Mouse (Mus musculus) CH12.LX (cell line): ENCODE data around the gene E130311K13Rik. TPM values are rescaled to one million over a fixed set of nuclear protein-coding genes. Genes with fewer than 3 reads are reported as not detected.

Experiments
- DNase-seq: peaks from one replicate; pipeline ENCODE4 v3.0.0-alpha.2; 2013; ENCODE audit errors: extremely low read depth
- H3K27ac ChIP-seq: 2 replicates; pipeline ENCODE4 v1.5.1; 2012; ENCODE audit warnings: low read depth, mild to moderate bottlenecking, control low read depth, moderate library complexity; ENCODE audit not compliant: insufficient read depth
- H3K27me3 ChIP-seq: replicated peaks from 2 replicates; pipeline ENCODE3; 2012; ENCODE audit warnings: inconsistent platforms
- H3K36me3 ChIP-seq, 2 experiments: replicated peaks in 1 of 2; 2 replicates each; pipeline versions ENCODE3 to v1.6.1; 2012; ENCODE audit warnings: inconsistent platforms in 1 of 2, low read length in 1 of 2, mild to moderate bottlenecking in 1 of 2, mixed read lengths in 1 of 2, moderate library complexity in 1 of 2; ENCODE audit not compliant: control insufficient read depth in 1 of 2, insufficient read depth in 1 of 2
- H3K4me1 ChIP-seq, 2 experiments: 2 replicates each; pipeline ENCODE4 v1.6.1; 2012; ENCODE audit warnings: inconsistent platforms in 1 of 2, moderate library complexity in 1 of 2; ENCODE audit not compliant: insufficient read depth in 2 of 2, control insufficient read depth in 1 of 2
- H3K4me2 ChIP-seq: 2 replicates; pipeline ENCODE4 v1.6.1; 2012; ENCODE audit warnings: low read depth, mild to moderate bottlenecking, control low read depth; ENCODE audit not compliant: poor library complexity, insufficient read depth, severe bottlenecking
- H3K4me3 ChIP-seq, 3 experiments: fragments of 150-350 bp in 1 of 3; sonication (generic) in 1 of 3; replicated peaks in 1 of 3; 2 replicates each; pipeline versions ENCODE3 to v1.5.1; 2011 to 2012; ENCODE audit warnings: low read depth in 2 of 3, low read length in 2 of 3, mild to moderate bottlenecking in 2 of 3, moderate library complexity in 2 of 3, control low read depth in 1 of 3, improper control_type of control experiment in 1 of 3, inconsistent platforms in 1 of 3, mixed read lengths in 1 of 3; ENCODE audit not compliant: poor library complexity in 1 of 3
- H3K79me2 ChIP-seq: replicated peaks from 2 replicates; pipeline ENCODE4 v1.6.1; 2012; ENCODE audit warnings: mild to moderate bottlenecking, moderate library complexity; ENCODE audit not compliant: control insufficient read depth, poor library complexity, insufficient read depth, severe bottlenecking; ENCODE audit errors: extremely low read depth
- H3K9ac ChIP-seq: 2 replicates; pipeline ENCODE4 v1.6.1; 2012; ENCODE audit warnings: low read depth, mild to moderate bottlenecking, control low read depth, moderate library complexity; ENCODE audit not compliant: insufficient read depth
- H3K9me3 ChIP-seq: replicated peaks from 2 replicates; pipeline ENCODE3; 2012; ENCODE audit warnings: low read length, inconsistent platforms, mixed read lengths
- CTCF ChIP-seq, 2 experiments: IDR thresholded peaks in 1 of 2; conservative IDR thresholded peaks in 1 of 2; 2 replicates each; pipeline ENCODE4 v1.5.1; 2011 to 2012; ENCODE audit warnings: low read depth in 2 of 2, low read length in 2 of 2, improper control_type of control experiment in 1 of 2, inconsistent platforms in 1 of 2, mild to moderate bottlenecking in 1 of 2, moderate library complexity in 1 of 2
- E2F4 ChIP-seq: IDR thresholded peaks from 2 replicates; pipeline ENCODE4 v1.6.1; 2011; ENCODE audit warnings: low read depth, low read length, improper control_type of control experiment; ENCODE audit not compliant: insufficient replicate concordance
- ELF1 ChIP-seq: IDR thresholded peaks from 2 replicates; pipeline ENCODE4 v1.6.1; 2014; ENCODE audit warnings: low read depth, mild to moderate bottlenecking, inconsistent platforms, low read length, improper control_type of control experiment
- EP300 ChIP-seq: IDR thresholded peaks from 2 replicates; pipeline ENCODE4 v1.6.1; 2011; ENCODE audit warnings: low read length, improper control_type of control experiment
- ETS1 ChIP-seq: conservative IDR thresholded peaks from 2 replicates; pipeline ENCODE4 v1.6.1; 2012; ENCODE audit warnings: low read depth, mild to moderate bottlenecking, inconsistent platforms, low read length, improper control_type of control experiment, moderate library complexity
- GABPA ChIP-seq: IDR thresholded peaks from 2 replicates; pipeline ENCODE4 v1.6.1; 2012; ENCODE audit warnings: low read depth, low read length, improper control_type of control experiment, inconsistent platforms; ENCODE audit not compliant: insufficient replicate concordance
- HCFC1 ChIP-seq: IDR thresholded peaks from 2 replicates; pipeline ENCODE4 v1.6.1; 2012; ENCODE audit warnings: low read depth, mild to moderate bottlenecking, inconsistent platforms, low read length, improper control_type of control experiment
- MAFK ChIP-seq: IDR thresholded peaks from 2 replicates; pipeline ENCODE4 v1.6.1; 2011; ENCODE audit warnings: low read length, improper control_type of control experiment; ENCODE audit not compliant: insufficient replicate concordance
- MAX ChIP-seq: IDR thresholded peaks from 2 replicates; pipeline ENCODE4 v1.6.1; 2011; ENCODE audit warnings: low read length, improper control_type of control experiment
- MEF2A ChIP-seq: IDR thresholded peaks from 2 replicates; pipeline ENCODE4 v1.6.1; 2014; ENCODE audit warnings: low read depth, mild to moderate bottlenecking, inconsistent platforms, low read length, improper control_type of control experiment, borderline replicate concordance
- NELFE ChIP-seq: IDR thresholded peaks from 2 replicates; pipeline ENCODE4 v1.6.1; 2011; ENCODE audit warnings: low read depth, low read length, improper control_type of control experiment
- RAD21 ChIP-seq: IDR thresholded peaks from 2 replicates; pipeline ENCODE4 v1.6.1; 2011; ENCODE audit warnings: low read depth, mild to moderate bottlenecking, low read length, improper control_type of control experiment, moderate library complexity
- SIN3A ChIP-seq: IDR thresholded peaks from 2 replicates; pipeline ENCODE4 v1.6.1; 2012; ENCODE audit warnings: low read length, improper control_type of control experiment, inconsistent platforms
- SMC3 ChIP-seq: IDR thresholded peaks from 2 replicates; pipeline ENCODE4 v1.6.1; 2011; ENCODE audit warnings: low read depth, low read length, improper control_type of control experiment
- TBP ChIP-seq: conservative IDR thresholded peaks from 2 replicates; pipeline ENCODE4 v1.6.1; 2011; ENCODE audit warnings: low read depth, low read length, improper control_type of control experiment
- TCF12 ChIP-seq: IDR thresholded peaks from 2 replicates; pipeline ENCODE4 v1.6.1; 2014; ENCODE audit warnings: low read depth, mild to moderate bottlenecking, inconsistent platforms, low read length, improper control_type of control experiment
- UBTF ChIP-seq: IDR thresholded peaks from 2 replicates; pipeline ENCODE4 v1.6.1; 2012; ENCODE audit warnings: low read depth, mild to moderate bottlenecking, inconsistent platforms, low read length, improper control_type of control experiment, moderate library complexity
- USF2 ChIP-seq: conservative IDR thresholded peaks from 2 replicates; pipeline ENCODE4 v1.6.1; 2011; ENCODE audit warnings: low read depth, low read length, improper control_type of control experiment
- ZC3H11A ChIP-seq: IDR thresholded peaks from 2 replicates; pipeline ENCODE4 v1.6.1; 2012; ENCODE audit warnings: low read depth, mild to moderate bottlenecking, inconsistent platforms, low read length, improper control_type of control experiment
- ZKSCAN1 ChIP-seq: IDR thresholded peaks from 2 replicates; pipeline ENCODE4 v1.6.1; 2012; ENCODE audit warnings: low read depth, inconsistent platforms, low read length, improper control_type of control experiment, borderline replicate concordance
- ZMIZ1 ChIP-seq: IDR thresholded peaks from 2 replicates; pipeline ENCODE4 v1.6.1; 2012; ENCODE audit warnings: low read depth, mild to moderate bottlenecking, inconsistent platforms, low read length, improper control_type of control experiment
- ZNF384 ChIP-seq: IDR thresholded peaks from 2 replicates; pipeline ENCODE4 v1.6.1; 2012; ENCODE audit warnings: low read depth, low read length, improper control_type of control experiment, inconsistent platforms
- dilution Hi-C: fragments of 300-500 bp; cut with MboI; formaldehyde crosslinking; loops from 2 replicates; pipeline ENCODE4 v1.14.3; 2020; ENCODE audit warnings: low sequenced_read_pairs; ENCODE audit not compliant: extremely low pct_unique_long_range_greater_than_20kb, extremely low pct_ligation_motif_present
- in situ Hi-C: fragments of 300-500 bp; cut with MboI; formaldehyde crosslinking; loops from 3 replicates; pipeline ENCODE4 v1.14.3; 2019; ENCODE audit warnings: low sequenced_read_pairs, low pct_ligation_motif_present, low pct_unique_long_range_greater_than_20kb, mixed read lengths
- polyA plus RNA-seq: library from polyadenylated mRNA; unstranded; fragments of >175 nt; gene quantifications from 2 replicates; pipeline ENCODE4 v1.2.1, GENCODE M21; 2012; ENCODE audit warnings: low read depth; ENCODE audit not compliant: insufficient read length
- total RNA-seq, 2 experiments: library from RNA; depleted of rRNA; stranded (reverse); fragments of 300-350 nt in 1 of 2; fragments of >200 nt in 1 of 2; gene quantifications; 2 replicates each; pipeline ENCODE4 v1.2.3; 2012 to 2014

E130311K13Rik gene
- total and polyA plus RNA-seq, 3 experiments = 7.6 to 18.0 (median 9.1) TPM

DNA sequence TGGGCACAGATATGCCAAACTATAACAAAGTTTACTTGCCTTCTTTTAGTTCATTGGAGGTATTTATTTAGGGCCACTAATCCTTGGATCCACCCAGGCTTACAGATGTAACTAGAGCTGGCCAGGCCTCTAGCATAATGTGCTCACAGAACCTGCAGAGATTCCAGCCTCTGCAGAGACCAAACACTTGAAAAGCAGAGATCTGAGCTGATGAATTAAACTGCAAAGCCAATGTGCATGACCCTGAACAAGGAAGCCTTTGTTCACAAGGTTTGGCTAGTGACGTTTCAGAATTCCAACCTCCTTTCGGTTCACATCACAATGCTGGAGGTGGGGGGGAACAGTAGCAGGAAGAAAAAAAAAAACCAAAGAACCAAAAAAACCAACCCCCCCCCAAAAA is 58.0 kb downstream of the E130311K13Rik start:
- H3K4me2 ChIP-seq = no peak overlapping the region
- no peaks in the 10 kb centered on the region for H3K9me3 ChIP-seq
- H3K4me3 ChIP-seq = no peak overlapping the region
- H3K4me1 ChIP-seq = peaks cover 0 to 4% of the 10 kb centered on the region in 2 experiments; a peak in 1 of 4 replicates
- no peaks in the 10 kb centered on the region for H3K36me3 ChIP-seq
- H3K27me3 ChIP-seq = no peaks in the 10 kb centered on the region
- H3K9ac ChIP-seq = no peak overlapping the region
- no peak overlapping the region for H3K27ac ChIP-seq
- no peaks in the 10 kb centered on the region for H3K79me2 ChIP-seq
- DNase-seq = no peak
- TF ChIP-seq NELFE (no peak), ELF1 (no peak), ZKSCAN1 (no peak), ETS1 (no peak), CTCF (conservative IDR thresholded peaks at IDR 0.05 in 1 of 2, IDR thresholded peaks at IDR 0.05 in 1 of 2; ENCODE audit: low read depth in 2 of 2, low read length in 2 of 2) (no peak), ZMIZ1 (no peak), EP300 (no peak), MAFK (no peak), TBP (no peak), USF2 (no peak), HCFC1 (no peak), SIN3A (no peak), TCF12 (no peak), E2F4 (no peak), MEF2A (no peak), UBTF (no peak), GABPA (no peak)
- in situ Hi-C loops = no loop called here
- dilution Hi-C loops = no loop called here

DNA sequence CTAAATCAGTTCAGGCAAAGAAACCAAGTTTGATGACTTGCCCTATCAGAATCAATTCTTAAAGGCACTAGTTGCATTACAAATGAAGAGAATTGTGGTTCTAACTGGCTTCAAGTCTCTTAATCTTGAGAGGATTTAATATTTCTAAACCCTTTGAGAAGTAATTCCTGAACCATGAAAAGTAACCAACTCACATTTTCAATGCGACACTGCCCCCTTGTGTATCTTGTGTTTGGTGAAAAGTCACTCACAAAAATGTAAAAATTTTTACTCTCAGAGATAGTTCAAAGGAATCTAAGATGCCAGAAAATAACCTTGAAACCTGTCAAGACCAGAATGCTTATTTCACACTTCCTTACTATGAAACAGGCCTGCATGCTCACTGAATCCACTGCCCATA is 61.0 kb downstream of the E130311K13Rik start:
- H3K4me3 ChIP-seq = no peak overlapping the region
- dilution Hi-C loops = no loop called here
- no peaks in the 10 kb centered on the region for H3K9me3 ChIP-seq
- no peaks in the 10 kb centered on the region for H3K36me3 ChIP-seq
- no peak overlapping the region for H3K4me2 ChIP-seq
- no peak overlapping the region for H3K27ac ChIP-seq
- H3K9ac ChIP-seq = no peak overlapping the region
- peak; percentile 52 for DNase-seq
- in situ Hi-C loops = loop anchor here (10.0 kb wide), 1 partner anchor 313 kb away; no protein-coding TSS in a partner anchor
- peak; percentile 85 for TF ChIP-seq RAD21
- TF ChIP-seq MAX = no peak
- 0 out of 2 replicates have a peak, but pooled peaks have one; percentile 12 for TF ChIP-seq ZNF384
- peak in 1 of 2 experiments; percentile 80; a peak in 2 of 4 replicates for TF ChIP-seq CTCF (conservative IDR thresholded peaks at IDR 0.05 in 1 of 2, IDR thresholded peaks at IDR 0.05 in 1 of 2; ENCODE audit: low read depth in 2 of 2, low read length in 2 of 2)
- TF ChIP-seq SMC3 = peak; percentile 68
- TF ChIP-seq ZC3H11A = peak; percentile 49
- no peak for TF ChIP-seq MAFK
- peaks cover 0 to 4% of the 10 kb centered on the region in 2 experiments; a peak in 1 of 4 replicates for H3K4me1 ChIP-seq
- H3K79me2 ChIP-seq = no peaks in the 10 kb centered on the region
- no peaks in the 10 kb centered on the region for H3K27me3 ChIP-seq
